Mouse (Mus musculus) forebrain, embryonic 13.5 days (tissue): ENCODE data around the gene Rapgef3. TPM values are rescaled to one million over a fixed set of nuclear protein-coding genes. Genes with fewer than 3 reads are reported as not detected.

Experiments used
- ATAC-seq: fragments of 200-750 bp; cut with Nextera tagmentation; 2 replicates; pipeline ENCODE4 v1.8.0; 2017
- H3K27ac ChIP-seq: fragments of 300-500 bp; sonication (generic); 2 replicates; pipeline ENCODE4 v1.5.1; 2015; ENCODE audit warnings: inconsistent platforms, mild to moderate bottlenecking, moderate library complexity
- H3K27me3 ChIP-seq: fragments of 300-500 bp; sonication (generic); 2 replicates; pipeline ENCODE4 v1.6.1; 2015; ENCODE audit warnings: mild to moderate bottlenecking, inconsistent platforms
- H3K36me3 ChIP-seq: fragments of 300-500 bp; sonication (generic); 2 replicates; pipeline ENCODE4 v1.6.1; 2015; ENCODE audit warnings: mild to moderate bottlenecking, inconsistent platforms; ENCODE audit not compliant: poor library complexity, severe bottlenecking
- H3K4me1 ChIP-seq: fragments of 300-500 bp; sonication (generic); 2 replicates; pipeline ENCODE4 v1.6.1; 2015; ENCODE audit warnings: inconsistent platforms
- H3K4me2 ChIP-seq: fragments of 300-500 bp; sonication (generic); 2 replicates; pipeline ENCODE4 v1.6.1; 2015; ENCODE audit warnings: inconsistent platforms, mild to moderate bottlenecking, moderate library complexity
- H3K4me3 ChIP-seq: fragments of 300-500 bp; sonication (generic); 2 replicates; pipeline ENCODE4 v1.5.1; 2015; ENCODE audit warnings: mild to moderate bottlenecking, inconsistent platforms
- H3K9ac ChIP-seq: fragments of 300-500 bp; sonication (generic); 2 replicates; pipeline ENCODE4 v1.6.1; 2015; ENCODE audit warnings: mild to moderate bottlenecking, inconsistent platforms
- H3K9me3 ChIP-seq: fragments of 300-500 bp; sonication (generic); replicated peaks from 2 replicates; pipeline ENCODE4 v1.6.1; 2016; ENCODE audit warnings: inconsistent platforms
- WGBS: fragments of 180-500 bp; shearing (Covaris S2); methylation state at CpG from one replicate; pipeline ENCODE4 v1.1.7; 2015; 5-methylcytosine and 5-hydroxymethylcytosine counted together
- polyA plus RNA-seq: library from polyadenylated mRNA; unstranded; fragments of >200 nt; fragmentation: Nextera tagmentation; extraction: Ambion mirVana; gene quantifications from 2 replicates; pipeline ENCODE4 v1.2.1, GENCODE M21; 2015

Rapgef3 gene
- polyA plus RNA-seq, 1 experiment from 2014 or later: 6.7 TPM

GRCm38 (mm10) chr15:97808532-97808931 lies 40.8 kb upstream of the Rapgef3 start:
- H3K36me3 ChIP-seq: peaks cover 64% of the 10 kb centered on the region
- ATAC-seq: no peak
- WGBS: 92% methylated on average over 14 of the region's 14 CpGs
- H3K9me3 ChIP-seq: no peaks in the 10 kb centered on the region
- no peak overlapping the region for H3K27ac ChIP-seq
- no peaks in the 10 kb centered on the region for H3K27me3 ChIP-seq
- H3K4me2 ChIP-seq: no peak overlapping the region
- no peak overlapping the region for H3K4me3 ChIP-seq
- H3K9ac ChIP-seq: no peak overlapping the region
- peaks cover 17% of the 10 kb centered on the region for H3K4me1 ChIP-seq

GRCm38 (mm10) chr15:97807867-97808266 lies 40.1 kb upstream of the Rapgef3 start:
- Histone ChIP-seq H3K9ac (no peak overlapping the region), H3K9me3 (no peaks in the 10 kb centered on the region), H3K27me3 (no peaks in the 10 kb centered on the region), H3K27ac (no peak overlapping the region), H3K4me3 (no peak overlapping the region), H3K4me2 (no peak overlapping the region), H3K36me3 (peaks cover 64% of the 10 kb centered on the region), H3K4me1 (peaks cover 12% of the 10 kb centered on the region)
- WGBS: 73% methylated on average over 12 of the region's 12 CpGs
- no peak for ATAC-seq

GRCm38 (mm10) chr15:97802575-97802974 lies 34.8 kb upstream of the Rapgef3 start:
- no peaks in the 10 kb centered on the region for H3K27me3 ChIP-seq
- H3K27ac ChIP-seq: peak overlapping the region; percentile 32; the same call in 1 of the 2 replicates
- no peaks in the 10 kb centered on the region for H3K9me3 ChIP-seq
- peaks cover 65% of the 10 kb centered on the region for H3K36me3 ChIP-seq
- H3K4me2 ChIP-seq: peak overlapping the region; percentile 54
- H3K4me1 ChIP-seq: peaks cover 28% of the 10 kb centered on the region
- ATAC-seq: peak; percentile 61
- peak overlapping the region; percentile 51 for H3K9ac ChIP-seq
- peak overlapping the region; percentile 27 for H3K4me3 ChIP-seq
- WGBS: 7% methylated on average over 13 of the region's 13 CpGs

GRCm38 (mm10) chr15:97801811-97802210 lies 34.0 kb upstream of the Rapgef3 start:
- ATAC-seq: no peak
- Histone ChIP-seq H3K27ac (no peak overlapping the region), H3K4me2 (peak overlapping the region; percentile 54), H3K4me1 (peaks cover 28% of the 10 kb centered on the region), H3K9ac (no peak overlapping the region), H3K36me3 (peaks cover 65% of the 10 kb centered on the region), H3K27me3 (no peaks in the 10 kb centered on the region), H3K9me3 (no peaks in the 10 kb centered on the region), H3K4me3 (no peak overlapping the region)
- WGBS: 68% methylated on average over 7 of the region's 7 CpGs

- 87% methylated on average over 13 of the region's 13 CpGs for WGBS
- ATAC-seq: no peak
- Histone ChIP-seq H3K27ac (no peak overlapping the region), H3K27me3 (no peaks in the 10 kb centered on the region), H3K4me2 (no peak overlapping the region), H3K4me3 (no peak overlapping the region), H3K9me3 (no peaks in the 10 kb centered on the region), H3K9ac (no peak overlapping the region), H3K4me1 (peaks cover 28% of the 10 kb centered on the region), H3K36me3 (peaks cover 65% of the 10 kb centered on the region)
These were observed 33.1 kb upstream of the Rapgef3 start for GRCm38 (mm10) chr15:97800853-97801252.

GRCm38 (mm10) chr15:97799446-97799845 lies 31.7 kb upstream of the Rapgef3 start:
- no peak for ATAC-seq
- WGBS: 88% methylated on average over 11 of the region's 11 CpGs
- peaks cover 28% of the 10 kb centered on the region for H3K4me1 ChIP-seq
- peaks cover 68% of the 10 kb centered on the region for H3K36me3 ChIP-seq
- no peaks in the 10 kb centered on the region for H3K9me3 ChIP-seq
- H3K27ac ChIP-seq: 0 out of 2 replicates have a peak overlapping the region, but pooled peaks have one; percentile 5
- no peaks in the 10 kb centered on the region for H3K27me3 ChIP-seq
- H3K9ac ChIP-seq: no peak overlapping the region
- no peak overlapping the region for H3K4me2 ChIP-seq
- no peak overlapping the region for H3K4me3 ChIP-seq

- whole genome bisulfite sequencing: 30% methylated on average over 17 of the region's 17 CpGs
- no peak overlapping the region for H3K4me3 ChIP-seq
- peak; percentile 54; the same call in 1 of the 2 replicates for ATAC-seq
- H3K9me3 ChIP-seq: no peaks in the 10 kb centered on the region
- H3K27me3 ChIP-seq: no peaks in the 10 kb centered on the region
- H3K9ac ChIP-seq: no peak overlapping the region
- no peak overlapping the region for H3K4me2 ChIP-seq
- peak overlapping the region; percentile 14; the same call in 1 of the 2 replicates for H3K27ac ChIP-seq
- H3K36me3 ChIP-seq: peaks cover 81% of the 10 kb centered on the region
- peaks cover 28% of the 10 kb centered on the region for H3K4me1 ChIP-seq
These were observed 30.4 kb upstream of the Rapgef3 start for GRCm38 (mm10) chr15:97798134-97798533.

- WGBS: 94% methylated on average over 17 of the region's 17 CpGs
- ATAC-seq: no peak
- Histone ChIP-seq H3K36me3 (peaks cover 84% of the 10 kb centered on the region), H3K9me3 (no peaks in the 10 kb centered on the region), H3K4me1 (peaks cover 16% of the 10 kb centered on the region), H3K27me3 (no peaks in the 10 kb centered on the region), H3K4me2 (no peak overlapping the region), H3K4me3 (no peak overlapping the region), H3K9ac (no peak overlapping the region), H3K27ac (no peak overlapping the region)
These were observed 29.0 kb upstream of the Rapgef3 start for GRCm38 (mm10) chr15:97796674-97797310.

GRCm38 (mm10) chr15:97795559-97796235 lies 27.9 kb upstream of the Rapgef3 start:
- Histone ChIP-seq H3K9ac (no peak overlapping the region), H3K4me1 (peaks cover 15% of the 10 kb centered on the region), H3K27me3 (no peaks in the 10 kb centered on the region), H3K4me3 (no peak overlapping the region), H3K4me2 (no peak overlapping the region), H3K9me3 (no peaks in the 10 kb centered on the region), H3K36me3 (peaks cover 86% of the 10 kb centered on the region), H3K27ac (no peak overlapping the region)
- 95% methylated on average over 10 of the region's 10 CpGs for WGBS
- no peak for ATAC-seq

- no peak for ATAC-seq
- H3K4me3 ChIP-seq: no peak overlapping the region
- H3K9me3 ChIP-seq: no peaks in the 10 kb centered on the region
- H3K4me2 ChIP-seq: no peak overlapping the region
- no peaks in the 10 kb centered on the region for H3K27me3 ChIP-seq
- H3K27ac ChIP-seq: no peak overlapping the region
- H3K4me1 ChIP-seq: peaks cover 15% of the 10 kb centered on the region
- no peak overlapping the region for H3K9ac ChIP-seq
- H3K36me3 ChIP-seq: peaks cover 76% of the 10 kb centered on the region
- 74% methylated on average over 5 of the region's 5 CpGs for WGBS
These were observed 26.5 kb upstream of the Rapgef3 start for GRCm38 (mm10) chr15:97794268-97794667.

GRCm38 (mm10) chr15:97793386-97794153 lies 25.8 kb upstream of the Rapgef3 start:
- no peak for ATAC-seq
- peaks cover 16% of the 10 kb centered on the region for H3K4me1 ChIP-seq
- H3K9me3 ChIP-seq: no peaks in the 10 kb centered on the region
- H3K27ac ChIP-seq: no peak overlapping the region
- no peaks in the 10 kb centered on the region for H3K27me3 ChIP-seq
- no peak overlapping the region for H3K4me3 ChIP-seq
- H3K36me3 ChIP-seq: peaks cover 73% of the 10 kb centered on the region
- 93% methylated on average over 18 of the region's 18 CpGs for WGBS
- no peak overlapping the region for H3K9ac ChIP-seq
- no peak overlapping the region for H3K4me2 ChIP-seq

GRCm38 (mm10) chr15:97791126-97791700 lies 23.4 kb upstream of the Rapgef3 start:
- Histone ChIP-seq H3K4me3 (no peak overlapping the region), H3K27ac (no peak overlapping the region), H3K4me1 (peaks cover 16% of the 10 kb centered on the region), H3K36me3 (peaks cover 54% of the 10 kb centered on the region), H3K9me3 (no peaks in the 10 kb centered on the region), H3K9ac (no peak overlapping the region), H3K4me2 (no peak overlapping the region), H3K27me3 (no peaks in the 10 kb centered on the region)
- WGBS: 94% methylated on average over 11 of the region's 11 CpGs
- no peak for ATAC-seq
